Mouse (Mus musculus): ENCODE data around the gene 4930539E08Rik. TPM values are rescaled to one million over a fixed set of nuclear protein-coding genes. Genes with fewer than 3 reads are reported as not detected.
A peak's percentile ranks its signal among the peaks of the same experiment; 100 is the strongest.

4930539E08Rik gene
- polyA plus RNA-seq, 1 experiment from 2014 or later, result 0.71 TPM

DNA sequence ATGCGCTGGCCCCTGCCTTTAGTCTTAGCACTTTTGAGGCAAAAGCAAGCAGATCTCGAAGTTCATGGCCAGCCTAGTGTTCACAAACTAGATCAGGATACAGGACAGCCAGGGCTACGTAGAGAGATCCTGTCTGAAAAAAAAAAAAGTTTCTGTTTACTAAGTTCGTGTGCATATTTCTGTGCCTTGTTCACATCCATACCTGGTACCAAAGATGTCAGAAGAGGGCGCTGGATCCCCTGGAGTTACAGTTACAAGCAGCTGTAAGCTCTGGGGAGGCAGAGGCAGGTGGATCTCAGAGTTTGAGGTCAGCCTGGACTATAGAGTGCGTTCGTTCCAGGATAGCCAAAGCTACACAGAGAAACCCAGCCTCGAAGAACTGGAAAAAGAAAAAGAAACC lies 32.3 kb downstream of the 4930539E08Rik start:
- H3K9me3 ChIP-seq, result no peaks in the 10 kb centered on the region

DNA sequence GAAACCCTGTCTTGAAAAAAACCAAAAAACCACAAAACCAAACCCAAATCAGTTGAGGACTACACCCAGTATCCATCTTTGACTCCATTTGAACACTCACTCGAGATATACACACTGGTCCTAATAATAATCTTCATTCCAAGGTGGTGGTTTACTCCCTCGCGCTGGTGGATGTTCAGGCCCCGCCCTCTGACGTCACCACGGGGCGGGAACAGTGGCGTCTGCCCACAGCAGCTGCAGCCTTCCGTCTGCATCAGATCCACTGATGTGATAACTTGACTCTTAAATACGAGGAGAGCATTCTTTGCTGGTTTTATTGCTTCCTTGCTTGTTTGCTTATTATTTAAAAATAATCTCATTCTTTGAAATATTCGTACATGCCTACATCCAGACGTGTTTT lies 32.8 kb downstream of the 4930539E08Rik start:
- H3K4me3 ChIP-seq (replicated peaks), result no peak overlapping the region
- no peaks in the 10 kb centered on the region for H3K27me3 ChIP-seq (replicated peaks)
- no peaks in the 10 kb centered on the region for H3K36me3 ChIP-seq
- no peak for ATAC-seq (ENCODE audit: insufficient read depth, low FRiP score, low read depth)
- H3K4me1 ChIP-seq, result peaks cover 8% of the 10 kb centered on the region; the same call in 1 of the 2 replicates
- WGBS, result under 1% methylated on average over 12 of the region's 12 CpGs
- no peak overlapping the region for H3K9ac ChIP-seq
- no peak overlapping the region for H3K27ac ChIP-seq
- H3K4me2 ChIP-seq, result 0 out of 2 replicates have a peak overlapping the region, but pooled peaks have one; percentile 6
- no peaks in the 10 kb centered on the region for H3K9me3 ChIP-seq

More for the DNA sequence above, 32.3 kb downstream of the 4930539E08Rik start:
- Histone ChIP-seq H3K36me3 (no peaks in the 10 kb centered on the region), H3K9ac (no peak overlapping the region), H3K4me3 (replicated peaks) (no peak overlapping the region), H3K4me2 (no peak overlapping the region), H3K4me1 (peaks cover 8% of the 10 kb centered on the region; the same call in 1 of the 2 replicates), H3K27ac (no peak overlapping the region), H3K27me3 (replicated peaks) (no peaks in the 10 kb centered on the region)
- no peak for ATAC-seq (ENCODE audit: insufficient read depth, low FRiP score, low read depth)
- 51% methylated on average over 8 of the region's 8 CpGs for WGBS

DNA sequence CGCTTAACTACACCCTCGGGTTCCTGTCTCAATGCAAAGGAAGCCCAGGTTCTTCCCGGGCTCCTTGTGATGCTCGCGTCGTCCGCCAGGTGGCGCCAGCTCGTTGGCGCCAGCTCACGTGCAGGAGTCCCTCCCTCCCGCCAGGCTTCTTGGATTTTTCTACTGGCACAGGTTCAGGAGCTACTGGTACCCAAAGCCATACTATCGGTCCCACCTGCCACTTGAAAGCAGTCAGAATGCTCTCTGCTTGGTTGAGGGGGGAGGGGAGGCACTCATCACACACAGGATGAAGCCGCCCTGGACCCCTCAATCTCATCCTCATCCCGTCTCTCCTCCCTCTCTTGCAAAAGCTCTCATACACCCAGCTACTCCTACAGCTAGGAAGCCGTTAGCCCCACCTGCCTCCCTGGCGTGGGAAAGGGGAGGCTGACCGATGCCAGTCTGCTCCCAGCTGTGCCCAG lies 35.2 kb downstream of the 4930539E08Rik start:
- H3K9ac ChIP-seq, result no peak overlapping the region
- ATAC-seq (ENCODE audit: insufficient read depth, low FRiP score, low read depth), result no peak; the same call in 1 of the 2 replicates

DNA sequence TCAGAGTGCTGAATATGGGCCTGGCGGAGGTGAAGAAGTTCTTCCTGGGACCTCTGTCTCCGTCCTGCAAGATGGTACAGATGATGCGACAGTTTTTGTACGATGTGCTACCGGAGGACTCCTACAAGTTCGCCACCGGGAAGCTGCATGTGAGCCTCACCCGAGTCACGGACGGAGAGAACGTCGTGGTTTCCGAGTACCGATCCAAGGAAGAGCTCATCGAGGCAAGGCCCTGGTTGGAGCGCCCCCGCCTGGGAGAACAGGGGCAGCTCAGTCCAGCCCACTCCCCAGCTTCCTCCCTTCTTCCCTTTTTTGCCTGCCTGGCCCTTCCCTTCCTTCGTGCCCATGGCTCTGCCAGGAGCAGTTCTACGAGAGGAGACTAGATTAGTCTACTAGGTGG lies 38.3 kb downstream of the 4930539E08Rik start:
- H3K27me3 ChIP-seq (replicated peaks), result no peaks in the 10 kb centered on the region; the same call in 1 of the 2 replicates
- H3K27ac ChIP-seq, result no peak overlapping the region
- peaks cover 14% of the 10 kb centered on the region; the same call in 1 of the 2 replicates for H3K4me1 ChIP-seq
- no peak for ATAC-seq (ENCODE audit: insufficient read depth, low FRiP score, low read depth)
- no peaks in the 10 kb centered on the region for H3K36me3 ChIP-seq
- peak overlapping the region; percentile 19; the same call in 1 of the 2 replicates for H3K4me2 ChIP-seq
- H3K4me3 ChIP-seq (replicated peaks), result no peak overlapping the region
- no peaks in the 10 kb centered on the region for H3K9me3 ChIP-seq
- WGBS, result 20% methylated on average over 19 of the region's 19 CpGs
- H3K9ac ChIP-seq, result no peak overlapping the region

More for the DNA sequence above, 35.2 kb downstream of the 4930539E08Rik start:
- 8% methylated on average over 18 of the region's 18 CpGs for WGBS
- 0 out of 2 replicates have a peak overlapping the region, but pooled peaks have one; percentile 29 for H3K4me2 ChIP-seq
- no peak overlapping the region for H3K27ac ChIP-seq
- no peaks in the 10 kb centered on the region; the same call in 1 of the 2 replicates for H3K27me3 ChIP-seq (replicated peaks)
- H3K9me3 ChIP-seq, result no peaks in the 10 kb centered on the region
- H3K36me3 ChIP-seq, result no peaks in the 10 kb centered on the region
- H3K4me1 ChIP-seq, result peaks cover 15% of the 10 kb centered on the region
- H3K4me3 ChIP-seq (replicated peaks), result no peak overlapping the region

DNA sequence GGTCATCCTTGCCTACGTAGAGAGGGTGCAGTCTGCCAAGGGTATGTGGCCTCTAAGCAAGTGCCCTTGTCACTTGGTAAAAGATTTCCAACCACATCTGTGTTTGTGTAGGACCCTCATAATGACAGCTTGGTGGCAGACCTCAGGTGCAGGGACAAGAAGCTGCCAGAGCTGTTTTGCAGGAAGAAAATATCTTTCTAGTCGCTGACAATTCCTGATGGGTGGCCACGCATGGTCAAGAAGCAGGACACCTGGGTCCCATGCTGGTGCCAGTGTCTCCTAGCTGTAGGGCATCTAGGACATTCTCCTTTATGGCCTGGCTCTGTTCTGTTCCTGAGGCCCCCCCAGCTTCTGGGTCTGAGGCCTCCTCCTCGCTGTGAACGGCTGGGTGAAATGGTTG lies 38.8 kb downstream of the 4930539E08Rik start:
- H3K36me3 ChIP-seq, result no peaks in the 10 kb centered on the region
- WGBS, result 66% methylated on average over 5 of the region's 5 CpGs
- H3K4me1 ChIP-seq, result peaks cover 14% of the 10 kb centered on the region; the same call in 1 of the 2 replicates
- H3K27me3 ChIP-seq (replicated peaks), result no peaks in the 10 kb centered on the region; the same call in 1 of the 2 replicates
- no peak overlapping the region for H3K9ac ChIP-seq
- H3K4me2 ChIP-seq, result no peak overlapping the region
- no peaks in the 10 kb centered on the region for H3K9me3 ChIP-seq
- no peak overlapping the region for H3K27ac ChIP-seq
- H3K4me3 ChIP-seq (replicated peaks), result no peak overlapping the region
- no peak for ATAC-seq (ENCODE audit: insufficient read depth, low FRiP score, low read depth)

DNA sequence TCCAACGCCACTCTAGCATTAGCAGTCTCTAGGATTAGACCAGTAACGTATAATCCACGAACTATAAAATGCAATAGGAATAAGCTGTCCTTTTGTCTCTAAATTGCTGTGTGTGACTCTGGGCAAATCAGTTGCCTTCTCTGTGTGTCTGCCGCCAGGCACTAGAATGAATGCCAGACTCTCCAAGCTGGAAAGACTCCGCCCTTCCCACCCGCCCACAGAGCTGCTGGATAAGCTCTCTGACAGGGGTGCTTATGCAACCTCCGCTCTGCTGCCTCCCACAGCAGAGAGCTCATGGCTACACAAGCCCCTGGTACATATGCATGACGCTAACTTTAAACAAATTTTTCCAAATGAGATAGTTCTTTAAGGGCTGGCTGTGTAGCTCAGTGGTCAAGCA lies 39.8 kb downstream of the 4930539E08Rik start:
- H3K9ac ChIP-seq, result no peak overlapping the region
- no peaks in the 10 kb centered on the region for H3K9me3 ChIP-seq
- peaks cover 14% of the 10 kb centered on the region; the same call in 1 of the 2 replicates for H3K4me1 ChIP-seq
- H3K4me3 ChIP-seq (replicated peaks), result no peak overlapping the region
- H3K4me2 ChIP-seq, result no peak overlapping the region
- no peaks in the 10 kb centered on the region; the same call in 1 of the 2 replicates for H3K27me3 ChIP-seq (replicated peaks)
- peak; percentile 45; the same call in 1 of the 2 replicates for ATAC-seq (ENCODE audit: insufficient read depth, low FRiP score, low read depth)
- no peak overlapping the region for H3K27ac ChIP-seq
- no peaks in the 10 kb centered on the region for H3K36me3 ChIP-seq
- 34% methylated on average over 8 of the region's 8 CpGs for WGBS

DNA sequence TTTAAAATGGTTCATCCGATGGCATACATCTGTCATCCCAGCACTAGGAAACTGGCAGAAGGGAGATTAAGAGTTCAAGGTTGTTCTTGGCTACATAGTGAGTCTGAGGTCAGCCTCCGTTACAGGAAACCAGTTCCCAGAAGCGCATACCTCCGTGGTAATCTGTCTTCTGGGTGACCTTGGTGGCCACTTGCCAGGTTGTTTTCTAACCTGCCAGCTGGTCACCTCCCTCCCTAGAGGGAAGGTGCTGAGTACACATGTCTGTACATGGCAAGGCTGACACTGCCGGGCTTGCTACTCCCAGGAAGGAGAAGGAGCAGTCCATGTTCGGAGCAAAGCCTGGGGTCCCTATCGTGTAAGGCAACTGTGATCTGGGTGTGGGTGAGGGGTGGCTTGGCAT lies 40.3 kb downstream of the 4930539E08Rik start:
- no peak overlapping the region for H3K4me2 ChIP-seq
- no peaks in the 10 kb centered on the region for H3K36me3 ChIP-seq
- H3K27me3 ChIP-seq (replicated peaks), result no peaks in the 10 kb centered on the region; the same call in 1 of the 2 replicates
- peaks cover 9% of the 10 kb centered on the region; the same call in 1 of the 2 replicates for H3K4me1 ChIP-seq
- no peak overlapping the region for H3K27ac ChIP-seq
- no peak overlapping the region for H3K4me3 ChIP-seq (replicated peaks)
- no peaks in the 10 kb centered on the region for H3K9me3 ChIP-seq
- peak; percentile 28; the same call in 1 of the 2 replicates for ATAC-seq (ENCODE audit: insufficient read depth, low FRiP score, low read depth)
- WGBS, result 54% methylated on average over 7 of the region's 7 CpGs
- no peak overlapping the region for H3K9ac ChIP-seq

DNA sequence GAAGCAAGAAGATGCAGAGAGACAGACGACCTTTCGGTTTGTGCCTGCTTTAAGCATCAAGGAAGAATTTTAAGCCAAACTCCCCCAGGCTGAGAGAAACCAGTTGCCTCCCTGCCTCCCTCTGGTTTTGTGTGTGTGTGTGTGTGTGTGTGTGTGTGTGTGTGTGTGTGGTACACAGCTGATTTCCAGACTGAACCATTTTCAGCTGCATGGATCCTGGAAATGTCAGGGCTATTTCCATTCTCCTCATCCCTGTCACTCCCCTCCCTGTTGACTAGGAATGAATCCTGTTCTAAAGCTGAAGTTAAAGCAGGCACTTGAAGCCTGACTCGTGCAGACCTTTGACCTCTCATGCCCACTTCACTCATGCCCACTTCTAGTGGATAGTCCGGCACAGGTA lies 40.9 kb downstream of the 4930539E08Rik start:
- Histone ChIP-seq H3K4me1 (peaks cover 9% of the 10 kb centered on the region; the same call in 1 of the 2 replicates), H3K9me3 (no peaks in the 10 kb centered on the region), H3K27me3 (replicated peaks) (no peaks in the 10 kb centered on the region; the same call in 1 of the 2 replicates), H3K27ac (no peak overlapping the region), H3K4me2 (no peak overlapping the region), H3K4me3 (replicated peaks) (no peak overlapping the region), H3K9ac (no peak overlapping the region), H3K36me3 (no peaks in the 10 kb centered on the region)
- no peak for ATAC-seq (ENCODE audit: insufficient read depth, low FRiP score, low read depth)
- WGBS, result 81% methylated on average over 4 of the region's 4 CpGs

DNA sequence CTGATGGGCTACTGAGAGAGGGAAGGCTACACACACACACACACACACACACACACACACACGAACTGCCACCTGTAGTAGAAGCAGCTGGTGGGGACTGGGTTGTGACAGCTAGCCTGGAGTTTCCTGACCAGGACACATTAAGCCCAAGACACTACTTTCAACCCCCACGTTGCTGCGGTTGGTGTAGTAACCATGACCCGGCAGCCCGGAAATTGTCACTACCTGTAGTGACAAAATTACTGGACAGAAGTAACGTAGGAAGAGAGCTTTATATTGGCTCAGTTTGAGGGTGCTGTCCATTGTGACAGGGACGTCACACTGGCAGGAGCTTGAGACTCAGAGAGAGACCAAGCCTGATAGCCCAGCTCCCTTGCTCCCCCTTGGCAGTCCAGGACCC lies 42.8 kb downstream of the 4930539E08Rik start:
- H3K36me3 ChIP-seq, result no peaks in the 10 kb centered on the region
- H3K4me1 ChIP-seq, result peaks cover 9% of the 10 kb centered on the region; the same call in 1 of the 2 replicates
- WGBS, result 88% methylated on average over 7 of the region's 7 CpGs
- no peaks in the 10 kb centered on the region for H3K9me3 ChIP-seq
- H3K4me2 ChIP-seq, result no peak overlapping the region
- no peak overlapping the region for H3K9ac ChIP-seq
- no peak for ATAC-seq (ENCODE audit: insufficient read depth, low FRiP score, low read depth)
- no peaks in the 10 kb centered on the region; the same call in 1 of the 2 replicates for H3K27me3 ChIP-seq (replicated peaks)
- H3K4me3 ChIP-seq (replicated peaks), result no peak overlapping the region
- no peak overlapping the region for H3K27ac ChIP-seq

DNA sequence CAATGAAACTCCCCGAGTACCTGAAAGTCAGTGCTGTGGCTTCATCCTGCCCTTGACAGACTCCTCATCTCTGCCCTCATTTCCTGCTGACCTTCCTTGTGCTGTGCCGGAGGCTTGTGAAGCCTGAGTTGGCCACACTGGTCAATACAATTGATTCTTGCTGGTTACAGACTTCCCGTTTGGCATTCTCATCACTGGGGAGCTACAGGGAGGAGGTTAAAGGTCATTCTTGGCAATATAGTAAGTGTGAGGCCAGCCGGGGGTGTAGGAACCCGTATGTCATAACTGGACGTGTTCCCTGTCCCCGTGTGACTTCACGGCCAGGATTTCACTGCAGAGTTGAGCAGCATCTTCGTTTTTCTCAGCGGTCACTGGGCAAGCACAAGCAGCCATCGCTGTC lies 43.3 kb downstream of the 4930539E08Rik start:
- Histone ChIP-seq H3K9ac (no peak overlapping the region), H3K27ac (no peak overlapping the region), H3K27me3 (replicated peaks) (no peaks in the 10 kb centered on the region; the same call in 1 of the 2 replicates), H3K4me2 (no peak overlapping the region), H3K4me1 (peaks cover 9% of the 10 kb centered on the region; the same call in 1 of the 2 replicates), H3K36me3 (no peaks in the 10 kb centered on the region), H3K9me3 (no peaks in the 10 kb centered on the region), H3K4me3 (replicated peaks) (no peak overlapping the region)
- ATAC-seq (ENCODE audit: insufficient read depth, low FRiP score, low read depth), result no peak
- 71% methylated on average over 11 of the region's 11 CpGs for WGBS

DNA sequence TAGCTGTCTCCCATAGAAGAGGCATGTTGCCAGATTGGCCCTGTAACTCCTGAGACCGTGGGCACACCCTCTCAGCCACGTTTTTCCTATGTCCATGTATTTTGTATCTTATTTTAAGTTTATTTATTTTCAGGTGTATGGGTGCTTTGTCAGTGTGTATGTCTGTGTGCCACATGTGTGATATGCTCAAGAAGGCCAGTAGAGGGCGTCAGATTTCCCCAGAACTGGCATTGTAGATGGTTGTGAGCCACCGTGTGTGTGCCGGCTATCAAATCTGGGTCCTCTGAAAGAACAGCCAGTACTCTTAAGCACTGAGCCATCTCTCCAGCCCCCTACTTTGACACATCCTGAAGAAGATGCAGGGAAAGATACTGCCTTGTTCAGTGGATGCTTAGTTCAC lies 44.7 kb downstream of the 4930539E08Rik start:
- H3K36me3 ChIP-seq, result no peaks in the 10 kb centered on the region
- peaks cover 6% of the 10 kb centered on the region; the same call in 1 of the 2 replicates for H3K4me1 ChIP-seq
- no peak overlapping the region for H3K4me2 ChIP-seq
- no peaks in the 10 kb centered on the region for H3K9me3 ChIP-seq
- H3K4me3 ChIP-seq (replicated peaks), result no peak overlapping the region
- no peak overlapping the region for H3K9ac ChIP-seq
- WGBS, result 73% methylated on average over 5 of the region's 5 CpGs
- no peak overlapping the region for H3K27ac ChIP-seq
- H3K27me3 ChIP-seq (replicated peaks), result no peaks in the 10 kb centered on the region
- no peak for ATAC-seq (ENCODE audit: insufficient read depth, low FRiP score, low read depth)

DNA sequence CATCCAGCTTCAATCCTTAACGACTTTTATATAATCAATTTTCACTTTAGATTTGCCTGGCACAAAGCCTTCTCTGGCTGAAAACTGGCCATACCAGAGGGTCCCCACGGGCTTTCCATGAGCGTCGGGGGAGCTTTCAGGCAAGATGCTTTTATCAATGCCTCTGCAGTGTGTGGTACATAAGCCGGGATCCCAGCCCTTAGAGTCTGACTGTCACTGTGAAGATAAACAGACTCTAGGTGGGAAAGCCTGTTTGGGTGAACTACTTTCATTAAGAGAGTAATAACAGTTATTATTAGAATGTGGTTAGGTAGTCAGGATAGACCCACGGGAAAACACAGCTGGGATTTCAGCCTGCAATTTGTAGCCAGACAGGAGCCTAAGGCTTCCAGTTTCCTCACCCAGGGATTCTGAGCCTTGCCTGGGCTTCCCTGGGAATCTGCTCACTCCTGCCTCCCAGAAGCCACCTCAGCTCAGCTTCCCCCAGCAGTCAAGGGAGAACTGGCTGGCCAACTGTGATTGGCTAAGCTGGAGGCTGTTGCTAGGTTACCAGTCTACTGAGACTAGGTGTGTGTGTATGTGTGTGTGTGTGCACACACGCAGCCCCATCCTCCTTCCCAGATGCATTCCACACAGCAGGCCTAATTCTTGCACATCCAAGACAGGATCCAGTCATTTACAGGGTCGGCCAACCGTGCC lies 45.6 kb downstream of the 4930539E08Rik start:
- H3K36me3 ChIP-seq, result no peaks in the 10 kb centered on the region
- H3K27me3 ChIP-seq (replicated peaks), result no peaks in the 10 kb centered on the region
- ATAC-seq (ENCODE audit: insufficient read depth, low FRiP score, low read depth), result no peak
- H3K9me3 ChIP-seq, result no peaks in the 10 kb centered on the region
- no peak overlapping the region for H3K27ac ChIP-seq
- H3K9ac ChIP-seq, result no peak overlapping the region
- no peaks in the 10 kb centered on the region for H3K4me1 ChIP-seq
- 55% methylated on average over 9 of the region's 9 CpGs for WGBS
- no peak overlapping the region for H3K4me2 ChIP-seq
- H3K4me3 ChIP-seq (replicated peaks), result no peak overlapping the region
